Mouse (Mus musculus) midbrain, embryonic 16.5 days (tissue): ENCODE measurements around the gene Klhdc8b. TPM values are rescaled to one million over a fixed set of nuclear protein-coding genes. Genes with fewer than 3 reads are reported as not detected.

Source experiments
- ATAC-seq: fragments of 200-750 bp; cut with Nextera tagmentation; 2 replicates; pipeline ENCODE4 v1.8.0; 2017; ENCODE audit warnings: moderate TSS enrichment
- H3K27ac ChIP-seq: fragments of 300-500 bp; sonication (generic); 2 replicates; pipeline ENCODE4 v1.5.1; 2014; ENCODE audit warnings: mild to moderate bottlenecking, low read length, mixed read lengths
- H3K27me3 ChIP-seq: fragments of 300-500 bp; sonication (generic); 2 replicates; pipeline ENCODE4 v1.6.1; 2014; ENCODE audit warnings: low read depth, low read length, mixed read lengths; ENCODE audit not compliant: control insufficient read depth, insufficient read depth
- H3K36me3 ChIP-seq: fragments of 300-500 bp; sonication (generic); 2 replicates; pipeline ENCODE4 v1.6.1; 2014; ENCODE audit warnings: mild to moderate bottlenecking, low read length, moderate library complexity, mixed read lengths; ENCODE audit not compliant: control insufficient read depth, insufficient read depth
- H3K4me1 ChIP-seq: fragments of 300-500 bp; sonication (generic); 2 replicates; pipeline ENCODE4 v1.6.1; 2014; ENCODE audit warnings: mild to moderate bottlenecking, low read length, mixed read lengths; ENCODE audit not compliant: control insufficient read depth, insufficient read depth
- H3K4me2 ChIP-seq: fragments of 300-500 bp; sonication (generic); 2 replicates; pipeline ENCODE4 v1.6.1; 2014; ENCODE audit warnings: mild to moderate bottlenecking, low read length, mixed read lengths
- H3K4me3 ChIP-seq: fragments of 300-500 bp; sonication (generic); 2 replicates; pipeline ENCODE4 v1.5.1; 2014; ENCODE audit warnings: low read depth, mild to moderate bottlenecking, low read length, moderate library complexity, mixed read lengths
- H3K9ac ChIP-seq: fragments of 300-500 bp; sonication (generic); 2 replicates; pipeline ENCODE4 v1.6.1; 2014; ENCODE audit warnings: low read depth, low read length, mixed read lengths
- H3K9me3 ChIP-seq: fragments of 300-500 bp; sonication (generic); replicated peaks from 2 replicates; pipeline ENCODE4 v1.6.1; 2014; ENCODE audit warnings: mild to moderate bottlenecking, low read length, mixed read lengths; ENCODE audit not compliant: control insufficient read depth, poor library complexity, severe bottlenecking
- WGBS: fragments of 180-500 bp; shearing (Covaris S2); extraction: QIAGEN DNeasy Blood & Tissue Kit; methylation state at CpG from one replicate; pipeline ENCODE4 v1.1.7; 2014; 5-methylcytosine and 5-hydroxymethylcytosine counted together
- polyA plus RNA-seq: library from polyadenylated mRNA; unstranded; fragments of >200 nt; fragmentation: Nextera tagmentation; extraction: Ambion mirVana; gene quantifications from 2 replicates; pipeline ENCODE4 v1.2.1, GENCODE M21; 2015

Gene Klhdc8b
- polyA plus RNA-seq, 1 experiment from 2014 or later = 72.6 TPM

GRCm38 (mm10) chr9:108456953-108457352 lies 4.4 kb downstream of the Klhdc8b start:
- Histone ChIP-seq H3K27me3 (no peaks in the 10 kb centered on the region), H3K4me1 (peaks cover 20% of the 10 kb centered on the region), H3K9me3 (no peaks in the 10 kb centered on the region), H3K36me3 (no peaks in the 10 kb centered on the region), H3K27ac (no peak overlapping the region), H3K9ac (no peak overlapping the region), H3K4me2 (no peak overlapping the region), H3K4me3 (no peak overlapping the region)
- 90% methylated on average over 10 of the region's 10 CpGs for WGBS
- no peak for ATAC-seq

GRCm38 (mm10) chr9:108455747-108456571 lies 5.4 kb downstream of the Klhdc8b start:
- 84% methylated on average over 12 of the region's 12 CpGs for WGBS

GRCm38 (mm10) chr9:108454429-108454828 lies 7.0 kb downstream of the Klhdc8b start:
- Histone ChIP-seq H3K9ac (no peak overlapping the region), H3K4me1 (peaks cover 35% of the 10 kb centered on the region), H3K4me2 (no peak overlapping the region), H3K27me3 (no peaks in the 10 kb centered on the region), H3K9me3 (no peaks in the 10 kb centered on the region), H3K36me3 (no peaks in the 10 kb centered on the region), H3K4me3 (no peak overlapping the region), H3K27ac (no peak overlapping the region)
- WGBS = 90% methylated on average over 6 of the region's 6 CpGs
- ATAC-seq = no peak

More at GRCm38 (mm10) chr9:108455747-108456571, 5.4 kb downstream of the Klhdc8b start:
- Histone ChIP-seq H3K36me3 (no peaks in the 10 kb centered on the region), H3K4me3 (no peak overlapping the region), H3K27me3 (no peaks in the 10 kb centered on the region), H3K4me2 (no peak overlapping the region), H3K9me3 (no peaks in the 10 kb centered on the region), H3K27ac (no peak overlapping the region), H3K9ac (no peak overlapping the region), H3K4me1 (peaks cover 20% of the 10 kb centered on the region)
- ATAC-seq = no peak

GRCm38 (mm10) chr9:108453458-108453857 lies 7.9 kb downstream of the Klhdc8b start:
- peak overlapping the region; percentile 55 for H3K4me3 ChIP-seq
- H3K4me1 ChIP-seq = peaks cover 38% of the 10 kb centered on the region
- no peaks in the 10 kb centered on the region for H3K36me3 ChIP-seq
- peak overlapping the region; percentile 70 for H3K4me2 ChIP-seq
- no peaks in the 10 kb centered on the region for H3K27me3 ChIP-seq
- 83% methylated on average over 4 of the region's 4 CpGs for WGBS
- H3K9ac ChIP-seq = peak overlapping the region; percentile 87
- H3K9me3 ChIP-seq = no peaks in the 10 kb centered on the region
- H3K27ac ChIP-seq = peak overlapping the region; percentile 84
- ATAC-seq = no peak

GRCm38 (mm10) chr9:108452911-108453310 lies 8.5 kb downstream of the Klhdc8b start:
- Histone ChIP-seq H3K4me3 (peak overlapping the region; percentile 55), H3K9ac (peak overlapping the region; percentile 87), H3K27ac (peak overlapping the region; percentile 84), H3K4me1 (peaks cover 38% of the 10 kb centered on the region), H3K4me2 (peak overlapping the region; percentile 70), H3K36me3 (no peaks in the 10 kb centered on the region), H3K27me3 (no peaks in the 10 kb centered on the region), H3K9me3 (no peaks in the 10 kb centered on the region)
- 39% methylated on average over 6 of the region's 6 CpGs for WGBS
- ATAC-seq = peak; percentile 19; the same call in 1 of the 2 replicates

GRCm38 (mm10) chr9:108452291-108452906 lies 9.0 kb downstream of the Klhdc8b start:
- under 1% methylated on average over 40 of the region's 40 CpGs for WGBS

DNA sequence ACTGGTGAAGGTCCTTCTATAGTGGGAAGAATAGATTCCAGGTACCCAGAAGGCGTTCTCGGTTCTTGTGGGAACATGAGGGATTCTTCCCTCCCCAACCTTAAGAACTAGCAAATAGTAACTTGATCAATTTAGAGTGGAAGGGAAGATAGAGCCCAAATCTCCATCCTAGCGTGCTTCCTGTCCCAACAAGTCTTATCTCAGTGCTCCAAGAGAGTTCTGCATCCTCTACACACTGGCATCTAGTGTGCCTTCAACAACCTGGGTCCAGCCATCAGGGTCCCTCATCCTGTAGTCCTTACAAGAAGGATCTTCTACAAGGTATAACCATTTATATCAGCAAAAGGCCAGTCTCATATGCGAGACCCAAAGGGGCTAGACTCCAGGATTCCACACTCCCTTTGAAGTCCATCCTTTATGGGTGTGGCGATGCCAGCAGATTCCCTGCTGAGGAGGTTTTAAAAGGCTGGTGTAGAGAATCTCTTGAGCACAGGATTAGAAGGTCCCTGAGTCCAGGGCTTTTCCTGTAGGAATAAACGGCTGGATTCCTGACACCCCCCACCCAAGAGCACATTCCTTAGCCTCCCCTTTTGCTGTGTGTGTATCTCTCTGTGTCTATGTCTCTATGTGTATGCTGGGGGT lies 9.7 kb downstream of the Klhdc8b start:
- peak overlapping the region; percentile 87 for H3K9ac ChIP-seq
- 44% methylated on average over 6 of the region's 6 CpGs for WGBS
- H3K27ac ChIP-seq = peak overlapping the region; percentile 84
- peak overlapping the region; percentile 55 for H3K4me3 ChIP-seq
- H3K36me3 ChIP-seq = peaks cover 3% of the 10 kb centered on the region; the same call in 1 of the 2 replicates
- H3K9me3 ChIP-seq = no peaks in the 10 kb centered on the region
- no peak for ATAC-seq
- peaks cover 38% of the 10 kb centered on the region for H3K4me1 ChIP-seq
- peak overlapping the region; percentile 70 for H3K4me2 ChIP-seq
- H3K27me3 ChIP-seq = no peaks in the 10 kb centered on the region

More at GRCm38 (mm10) chr9:108452291-108452906, 9.0 kb downstream of the Klhdc8b start:
- Histone ChIP-seq H3K9me3 (no peaks in the 10 kb centered on the region), H3K36me3 (peaks cover 3% of the 10 kb centered on the region; the same call in 1 of the 2 replicates), H3K27me3 (no peaks in the 10 kb centered on the region), H3K4me2 (peak overlapping the region; percentile 70), H3K4me1 (peaks cover 38% of the 10 kb centered on the region), H3K9ac (peak overlapping the region; percentile 87), H3K27ac (peak overlapping the region; percentile 84), H3K4me3 (peak overlapping the region; percentile 55)
- peak; percentile 90 for ATAC-seq

DNA sequence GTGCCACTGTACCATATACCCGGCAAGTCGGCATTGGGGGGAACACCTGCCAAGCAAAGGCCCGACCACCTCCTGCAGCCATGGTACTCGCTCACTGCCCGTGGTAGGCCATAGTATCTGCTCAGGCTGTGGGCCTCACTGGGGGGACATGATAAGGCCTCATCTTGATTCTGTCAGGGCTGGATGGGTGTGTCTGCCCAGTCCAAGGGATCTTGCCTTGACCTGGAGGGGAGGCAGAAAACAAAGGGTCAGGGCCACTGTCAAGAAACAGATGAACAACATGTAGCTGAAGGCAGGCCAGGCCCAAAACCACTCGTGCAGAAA lies 10.2 kb downstream of the Klhdc8b start:
- Histone ChIP-seq H3K4me3 (peak overlapping the region; percentile 55), H3K27me3 (no peaks in the 10 kb centered on the region), H3K4me1 (peaks cover 38% of the 10 kb centered on the region), H3K9ac (peak overlapping the region; percentile 33), H3K36me3 (peaks cover 3% of the 10 kb centered on the region; the same call in 1 of the 2 replicates), H3K27ac (peak overlapping the region; percentile 84), H3K4me2 (peak overlapping the region; percentile 70), H3K9me3 (no peaks in the 10 kb centered on the region)
- no peak for ATAC-seq
- 76% methylated on average over 6 of the region's 6 CpGs for WGBS
